Mouse (Mus musculus) neural tube, embryonic 13.5 days (tissue): ENCODE results near the gene Klhl40. TPM values are rescaled to one million over a fixed set of nuclear protein-coding genes. Genes with fewer than 3 reads are reported as not detected.

ENCODE experiments used
- polyA plus RNA-seq: library from polyadenylated mRNA; unstranded; fragments of >200 nt; fragmentation: Nextera tagmentation; extraction: Ambion mirVana; gene quantifications from 2 replicates; pipeline ENCODE4 v1.2.1, GENCODE M21; 2015

Gene Klhl40
- polyA plus RNA-seq, 1 experiment from 2014 or later: 0.95 TPM

Other genes with a start within 250 kb of the Klhl40 start
- gene Lyzl4, start 135.5 kb upstream of the Klhl40 start, polyA plus RNA-seq: not detected in 2 replicates
- 0.25 and 1.0 TPM in 2 replicates for gene Vipr1, start 134.9 kb upstream of the Klhl40 start, polyA plus RNA-seq
- gene Sec22c, start 72.1 kb upstream of the Klhl40 start, polyA plus RNA-seq: 22.7 and 25.2 TPM in 2 replicates
- 162 and 189 TPM in 2 replicates for gene Ss18l2, start 67.3 kb upstream of the Klhl40 start, polyA plus RNA-seq
- 56.5 and 58.6 TPM in 2 replicates for gene Nktr, start 58.4 kb upstream of the Klhl40 start, polyA plus RNA-seq
- gene Zfp651, start 18.3 kb upstream of the Klhl40 start, polyA plus RNA-seq: 18.2 and 19.2 TPM in 2 replicates
- gene Hhatl, start 14.9 kb downstream of the Klhl40 start, polyA plus RNA-seq: 0.10 and 0.37 TPM in 2 replicates
- 2.8 and 3.0 TPM in 2 replicates for gene Ccdc13, start 61.9 kb downstream of the Klhl40 start, polyA plus RNA-seq
- 129 and 150 TPM in 2 replicates for gene Higd1a, start 80.8 kb downstream of the Klhl40 start, polyA plus RNA-seq
- gene Ackr2, start 120.7 kb downstream of the Klhl40 start, polyA plus RNA-seq: 1.2 and 1.4 TPM in 2 replicates
- gene Cyp8b1, start 138.7 kb downstream of the Klhl40 start, polyA plus RNA-seq: not detected in 2 replicates
- 2.8 and 3.5 TPM in 2 replicates for gene Fam198a, start 173.4 kb downstream of the Klhl40 start, polyA plus RNA-seq
- 22.1 and 25.1 TPM in 2 replicates for gene Pomgnt2, start 219.5 kb downstream of the Klhl40 start, polyA plus RNA-seq